Mouse (Mus musculus): ENCODE results near the gene Ago4.

Ago4 gene

GRCm38 (mm10) chr4:126512308-126513066 is 20.8 kb downstream of the Ago4 start:
- no peak for DNase-seq (ENCODE audit: inconsistent ontology term)

- no peak for DNase-seq (ENCODE audit: inconsistent ontology term)
Observed at GRCm38 (mm10) chr4:126511013-126511412, 22.3 kb downstream of the Ago4 start.

GRCm38 (mm10) chr4:126509072-126509471 is 24.2 kb downstream of the Ago4 start:
- no peak for DNase-seq (ENCODE audit: inconsistent ontology term)

GRCm38 (mm10) chr4:126508110-126508899 is 25.0 kb downstream of the Ago4 start:
- no peak for DNase-seq (ENCODE audit: inconsistent ontology term)

GRCm38 (mm10) chr4:126502977-126503309 is 30.3 kb downstream of the Ago4 start:
- no peak for DNase-seq (ENCODE audit: inconsistent ontology term)

GRCm38 (mm10) chr4:126502141-126502976 is 30.9 kb downstream of the Ago4 start:
- DNase-seq (ENCODE audit: inconsistent ontology term): no peak

- DNase-seq (ENCODE audit: inconsistent ontology term): no peak
Observed at GRCm38 (mm10) chr4:126498601-126499000, 34.7 kb downstream of the Ago4 start.

GRCm38 (mm10) chr4:126496963-126497362 is 36.3 kb downstream of the Ago4 start:
- no peak for DNase-seq (ENCODE audit: inconsistent ontology term)

- DNase-seq (ENCODE audit: inconsistent ontology term): peak; percentile 53
Observed at GRCm38 (mm10) chr4:126495942-126496790, 37.1 kb downstream of the Ago4 start.

- no peak for DNase-seq (ENCODE audit: inconsistent ontology term)
Observed at GRCm38 (mm10) chr4:126495453-126495852, 37.8 kb downstream of the Ago4 start.

GRCm38 (mm10) chr4:126493416-126493815 is 39.9 kb downstream of the Ago4 start:
- no peak for DNase-seq (ENCODE audit: inconsistent ontology term)

- no peak for DNase-seq (ENCODE audit: inconsistent ontology term)
Observed at GRCm38 (mm10) chr4:126491977-126492376, 41.3 kb downstream of the Ago4 start.

- no peak for DNase-seq (ENCODE audit: inconsistent ontology term)
Observed at GRCm38 (mm10) chr4:126490726-126491125, 42.5 kb downstream of the Ago4 start.

GRCm38 (mm10) chr4:126489811-126490210 is 43.5 kb downstream of the Ago4 start:
- DNase-seq (ENCODE audit: inconsistent ontology term): no peak

- no peak for DNase-seq (ENCODE audit: inconsistent ontology term)
Observed at GRCm38 (mm10) chr4:126486217-126486616, 47.1 kb downstream of the Ago4 start.

- DNase-seq (ENCODE audit: inconsistent ontology term): no peak
Observed at GRCm38 (mm10) chr4:126485065-126485464, 48.2 kb downstream of the Ago4 start.

- no peak for DNase-seq (ENCODE audit: inconsistent ontology term)
Observed at GRCm38 (mm10) chr4:126483874-126484273, 49.4 kb downstream of the Ago4 start.

- no peak for DNase-seq (ENCODE audit: inconsistent ontology term)
Observed at GRCm38 (mm10) chr4:126482951-126483350, 50.3 kb downstream of the Ago4 start.

GRCm38 (mm10) chr4:126481461-126481860 is 51.8 kb downstream of the Ago4 start:
- DNase-seq (ENCODE audit: inconsistent ontology term): no peak

GRCm38 (mm10) chr4:126480288-126480687 is 53.0 kb downstream of the Ago4 start:
- DNase-seq (ENCODE audit: inconsistent ontology term): no peak

- DNase-seq (ENCODE audit: inconsistent ontology term): no peak
Observed at GRCm38 (mm10) chr4:126473031-126473430, 60.2 kb downstream of the Ago4 start.

Measured in Muller cell, postnatal 12 days (primary cell).